Mouse (Mus musculus) limb, embryonic 14.5 days (tissue): ENCODE measurements around the gene Acvr1b. TPM values are rescaled to one million over a fixed set of nuclear protein-coding genes. Genes with fewer than 3 reads are reported as not detected.
A peak's percentile ranks its signal among the peaks of the same experiment; 100 is the strongest.

Experiments used
- ATAC-seq: fragments of 200-750 bp; cut with Nextera tagmentation; 2 replicates; pipeline ENCODE4 v1.8.0; 2017; ENCODE audit warnings: low read depth, moderate number of reproducible peaks, moderate TSS enrichment; ENCODE audit not compliant: low FRiP score
- DNase-seq: peaks from one replicate; pipeline ENCODE4 v3.0.0-alpha.2; 2015; ENCODE audit warnings: low spot score
- H3K27ac ChIP-seq: fragments of 300-500 bp; sonication (generic); replicated peaks from 2 replicates; pipeline ENCODE4 v1.5.1; 2014; ENCODE audit warnings: low read depth, mild to moderate bottlenecking, low read length, moderate library complexity, mixed read lengths
- H3K27me3 ChIP-seq: fragments of 300-500 bp; sonication (generic); 2 replicates; pipeline ENCODE4 v1.6.1; 2014; ENCODE audit warnings: low read length, mixed read lengths; ENCODE audit not compliant: control insufficient read depth, insufficient read depth
- H3K36me3 ChIP-seq: fragments of 300-500 bp; sonication (generic); 2 replicates; pipeline ENCODE4 v1.6.1; 2014; ENCODE audit warnings: mild to moderate bottlenecking, low read length, moderate library complexity, mixed read lengths; ENCODE audit not compliant: control insufficient read depth, insufficient read depth
- H3K4me1 ChIP-seq: fragments of 300-500 bp; sonication (generic); 2 replicates; pipeline ENCODE4 v1.6.1; 2014; ENCODE audit warnings: antibody characterized with exemption, low read length, mixed read lengths; ENCODE audit not compliant: control insufficient read depth, insufficient read depth
- H3K4me2 ChIP-seq: fragments of 300-500 bp; sonication (generic); replicated peaks from 2 replicates; pipeline ENCODE4 v1.6.1; 2014; ENCODE audit warnings: low read depth, mild to moderate bottlenecking, low read length, moderate library complexity; ENCODE audit not compliant: severe bottlenecking
- H3K4me3 ChIP-seq: fragments of 300-500 bp; sonication (generic); replicated peaks from 2 replicates; pipeline ENCODE4 v1.5.1; 2014; ENCODE audit warnings: low read length
- H3K9ac ChIP-seq: fragments of 300-500 bp; sonication (generic); 2 replicates; pipeline ENCODE4 v1.6.1; 2014; ENCODE audit warnings: mild to moderate bottlenecking, low read depth, low read length, moderate library complexity; ENCODE audit not compliant: severe bottlenecking
- H3K9me3 ChIP-seq: fragments of 300-500 bp; sonication (generic); 2 replicates; pipeline ENCODE4 v1.6.1; 2016; ENCODE audit warnings: low read length; ENCODE audit not compliant: control insufficient read depth
- POLR2A ChIP-seq: fragments of 200-500 bp; IDR thresholded peaks from 2 replicates; pipeline ENCODE4 v1.8.0; 2012; ENCODE audit warnings: inconsistent platforms, mild to moderate bottlenecking, moderate library complexity, borderline replicate concordance; ENCODE audit not compliant: insufficient read depth, insufficient read length; ENCODE audit errors: extremely low read depth
- WGBS: fragments of 180-500 bp; shearing (Covaris S2); extraction: QIAGEN DNeasy Blood & Tissue Kit; methylation state at CpG from one replicate; pipeline ENCODE4 v1.1.7; 2014; 5-methylcytosine and 5-hydroxymethylcytosine counted together
- polyA plus RNA-seq, 2 experiments: library from polyadenylated mRNA; depleted of rRNA in 1 of 2; stranded (reverse) in 1 of 2; unstranded in 1 of 2; fragments of >200 nt; fragmentation: Nextera tagmentation in 1 of 2; extraction: Ambion mirVana in 1 of 2; gene quantifications; 2 replicates each; pipeline versions ENCODE4 v1.2.1 to v1.2.3; 2012 to 2014

Gene Acvr1b
- polyA plus RNA-seq, 2 experiments: 12.3 to 27.2 TPM

GRCm38 (mm10) chr15:101145424-101146099 is 28.3 kb upstream of the Acvr1b start:
- peaks cover 43% of the 10 kb centered on the region for H3K4me1 ChIP-seq
- peak; percentile 59; the same call in 1 of the 2 replicates for TF ChIP-seq POLR2A
- H3K9ac ChIP-seq: 0 out of 2 replicates have a peak overlapping the region, but pooled peaks have one; percentile 40
- peak overlapping the region; percentile 74 for H3K27ac ChIP-seq
- H3K4me2 ChIP-seq: peak overlapping the region; percentile 44
- WGBS: 6% methylated on average over 19 of the region's 19 CpGs
- H3K36me3 ChIP-seq: no peaks in the 10 kb centered on the region
- H3K9me3 ChIP-seq: no peaks in the 10 kb centered on the region
- peak overlapping the region; percentile 9; the same call in 1 of the 2 replicates for H3K4me3 ChIP-seq
- peak; percentile 96 for DNase-seq
- peak; percentile 90 for ATAC-seq
- no peaks in the 10 kb centered on the region for H3K27me3 ChIP-seq

GRCm38 (mm10) chr15:101146100-101146965 is 27.5 kb upstream of the Acvr1b start:
- H3K4me2 ChIP-seq: peak overlapping the region; percentile 44; the same call in 1 of the 2 replicates
- no peak for TF ChIP-seq POLR2A
- H3K4me1 ChIP-seq: peaks cover 38% of the 10 kb centered on the region
- no peak for ATAC-seq
- no peaks in the 10 kb centered on the region for H3K9me3 ChIP-seq
- peak overlapping the region; percentile 74 for H3K27ac ChIP-seq
- H3K27me3 ChIP-seq: no peaks in the 10 kb centered on the region
- H3K4me3 ChIP-seq: no peak overlapping the region
- 0 out of 2 replicates have a peak overlapping the region, but pooled peaks have one; percentile 2 for H3K9ac ChIP-seq
- WGBS: 62% methylated on average over 15 of the region's 15 CpGs
- H3K36me3 ChIP-seq: no peaks in the 10 kb centered on the region
- DNase-seq: no peak

- 73% methylated on average over 16 of the region's 16 CpGs for WGBS
- H3K27ac ChIP-seq: no peak overlapping the region
- DNase-seq: no peak
- no peaks in the 10 kb centered on the region for H3K27me3 ChIP-seq
- ATAC-seq: no peak
- H3K4me1 ChIP-seq: peaks cover 38% of the 10 kb centered on the region
- H3K4me3 ChIP-seq: no peak overlapping the region
- H3K4me2 ChIP-seq: no peak overlapping the region
- no peak overlapping the region for H3K9ac ChIP-seq
- H3K36me3 ChIP-seq: no peaks in the 10 kb centered on the region
- TF ChIP-seq POLR2A: no peak
- H3K9me3 ChIP-seq: no peaks in the 10 kb centered on the region
Measured at GRCm38 (mm10) chr15:101147115-101147909, 26.6 kb upstream of the Acvr1b start.

GRCm38 (mm10) chr15:101147910-101148273 is 26.0 kb upstream of the Acvr1b start:
- DNase-seq: no peak
- H3K27ac ChIP-seq: no peak overlapping the region
- peaks cover 35% of the 10 kb centered on the region for H3K4me1 ChIP-seq
- no peaks in the 10 kb centered on the region for H3K27me3 ChIP-seq
- no peak for ATAC-seq
- H3K9me3 ChIP-seq: no peaks in the 10 kb centered on the region
- no peak overlapping the region for H3K4me3 ChIP-seq
- H3K4me2 ChIP-seq: no peak overlapping the region
- no peak overlapping the region for H3K9ac ChIP-seq
- no peak for TF ChIP-seq POLR2A
- H3K36me3 ChIP-seq: no peaks in the 10 kb centered on the region
- 41% methylated on average over 6 of the region's 6 CpGs for WGBS

GRCm38 (mm10) chr15:101148604-101149003 is 25.3 kb upstream of the Acvr1b start:
- no peaks in the 10 kb centered on the region for H3K9me3 ChIP-seq
- H3K27me3 ChIP-seq: no peaks in the 10 kb centered on the region
- WGBS: 65% methylated on average over 6 of the region's 6 CpGs
- TF ChIP-seq POLR2A: no peak
- H3K27ac ChIP-seq: no peak overlapping the region
- peaks cover 28% of the 10 kb centered on the region for H3K4me1 ChIP-seq
- no peaks in the 10 kb centered on the region for H3K36me3 ChIP-seq
- H3K4me3 ChIP-seq: no peak overlapping the region
- ATAC-seq: no peak
- no peak overlapping the region for H3K4me2 ChIP-seq
- DNase-seq: no peak
- H3K9ac ChIP-seq: no peak overlapping the region
